Mouse (Mus musculus): ENCODE measurements around the gene Fosb. TPM values are rescaled to one million over a fixed set of nuclear protein-coding genes. Genes with fewer than 3 reads are reported as not detected.
"Not testable (repeated sequence)": the region's sequence is repeated elsewhere in the genome, so short reads cannot be mapped to it uniquely, and the experiment has no call there.

Gene Fosb
- polyA plus RNA-seq, 1 experiment from 2014 or later: 0.10 TPM

- peaks cover 7% of the 10 kb centered on the region for H3K27me3 ChIP-seq (replicated peaks; ENCODE audit: control insufficient read depth, insufficient read depth, low read length)
Observed at GRCm38 (mm10) chr7:19297034-19297433, 12.8 kb downstream of the Fosb start.

GRCm38 (mm10) chr7:19295503-19296185 lies 14.2 kb downstream of the Fosb start:
- Histone ChIP-seq H3K36me3 (ENCODE audit: control insufficient read depth, insufficient read depth, low read length) (no peaks in the 10 kb centered on the region), H3K27me3 (replicated peaks; ENCODE audit: control insufficient read depth, insufficient read depth, low read length) (no peaks in the 10 kb centered on the region), H3K9ac (ENCODE audit: low read depth, low read length) (peak overlapping the region; percentile 68), H3K4me1 (ENCODE audit: control insufficient read depth, insufficient read depth, low read length) (peaks cover 13% of the 10 kb centered on the region), H3K4me3 (ENCODE audit: low read length) (peak overlapping the region; percentile 46), H3K9me3 (ENCODE audit: control insufficient read depth, low read length) (no peaks in the 10 kb centered on the region), H3K4me2 (ENCODE audit: low read depth, low read length) (peak overlapping the region; percentile 71), H3K27ac (ENCODE audit: low read length) (no peak overlapping the region)
- 11% methylated on average over 21 of the region's 22 CpGs for WGBS
- peak; percentile 75 for ATAC-seq

More at GRCm38 (mm10) chr7:19297034-19297433, 12.8 kb downstream of the Fosb start:
- Histone ChIP-seq H3K4me1 (ENCODE audit: control insufficient read depth, insufficient read depth, low read length) (peaks cover 8% of the 10 kb centered on the region), H3K9ac (ENCODE audit: low read depth, low read length) (no peak overlapping the region), H3K9me3 (ENCODE audit: control insufficient read depth, low read length) (no peaks in the 10 kb centered on the region), H3K4me2 (ENCODE audit: low read depth, low read length) (no peak overlapping the region), H3K27ac (ENCODE audit: low read length) (no peak overlapping the region), H3K4me3 (ENCODE audit: low read length) (no peak overlapping the region), H3K36me3 (ENCODE audit: control insufficient read depth, insufficient read depth, low read length) (no peaks in the 10 kb centered on the region)
- WGBS: 83% methylated on average over 6 of the region's 6 CpGs
- ATAC-seq: no peak

GRCm38 (mm10) chr7:19290969-19291596 lies 18.8 kb downstream of the Fosb start:
- H3K36me3 ChIP-seq (ENCODE audit: control insufficient read depth, insufficient read depth, low read length): no peaks in the 10 kb centered on the region
- H3K4me2 ChIP-seq (ENCODE audit: low read depth, low read length): peak overlapping the region; percentile 63
- peak; percentile 37 for ATAC-seq
- H3K9ac ChIP-seq (ENCODE audit: low read depth, low read length): peak overlapping the region; percentile 56
- H3K9me3 ChIP-seq (ENCODE audit: control insufficient read depth, low read length): no peaks in the 10 kb centered on the region
- H3K27ac ChIP-seq (ENCODE audit: low read length): peak overlapping the region; percentile 48; the same call in 1 of the 2 replicates
- H3K27me3 ChIP-seq (replicated peaks; ENCODE audit: control insufficient read depth, insufficient read depth, low read length): no peaks in the 10 kb centered on the region
- 2% methylated on average over 20 of the region's 20 CpGs for WGBS
- peaks cover 14% of the 10 kb centered on the region for H3K4me1 ChIP-seq (ENCODE audit: control insufficient read depth, insufficient read depth, low read length)
- peak overlapping the region; percentile 52 for H3K4me3 ChIP-seq (ENCODE audit: low read length)

- no peak for ATAC-seq
- no peak overlapping the region for H3K4me2 ChIP-seq (ENCODE audit: low read depth, low read length)
- H3K9me3 ChIP-seq (ENCODE audit: control insufficient read depth, low read length): no peaks in the 10 kb centered on the region
- WGBS: 28% methylated on average over 4 of the region's 4 CpGs
- peaks cover 10% of the 10 kb centered on the region for H3K4me1 ChIP-seq (ENCODE audit: control insufficient read depth, insufficient read depth, low read length)
- H3K27me3 ChIP-seq (replicated peaks; ENCODE audit: control insufficient read depth, insufficient read depth, low read length): peaks cover 29% of the 10 kb centered on the region
- no peak overlapping the region for H3K27ac ChIP-seq (ENCODE audit: low read length)
- no peak overlapping the region for H3K4me3 ChIP-seq (ENCODE audit: low read length)
- H3K9ac ChIP-seq (ENCODE audit: low read depth, low read length): no peak overlapping the region
- H3K36me3 ChIP-seq (ENCODE audit: control insufficient read depth, insufficient read depth, low read length): no peaks in the 10 kb centered on the region
Observed at GRCm38 (mm10) chr7:19284763-19285162, 25.1 kb downstream of the Fosb start.

GRCm38 (mm10) chr7:19283406-19283804 lies 26.4 kb downstream of the Fosb start:
- WGBS: 33% methylated on average over 14 of the region's 14 CpGs
- Histone ChIP-seq H3K9ac (ENCODE audit: low read depth, low read length) (no peak overlapping the region), H3K9me3 (ENCODE audit: control insufficient read depth, low read length) (no peaks in the 10 kb centered on the region), H3K27me3 (replicated peaks; ENCODE audit: control insufficient read depth, insufficient read depth, low read length) (peaks cover 42% of the 10 kb centered on the region), H3K4me1 (ENCODE audit: control insufficient read depth, insufficient read depth, low read length) (peaks cover 10% of the 10 kb centered on the region), H3K27ac (ENCODE audit: low read length) (no peak overlapping the region), H3K36me3 (ENCODE audit: control insufficient read depth, insufficient read depth, low read length) (no peaks in the 10 kb centered on the region), H3K4me3 (ENCODE audit: low read length) (peak overlapping the region; percentile 66), H3K4me2 (ENCODE audit: low read depth, low read length) (peak overlapping the region; percentile 100)
- ATAC-seq: no peak

- peak; percentile 57 for ATAC-seq
- Histone ChIP-seq H3K9ac (ENCODE audit: low read depth, low read length) (peak overlapping the region; percentile 57), H3K4me2 (ENCODE audit: low read depth, low read length) (peak overlapping the region; percentile 100), H3K27ac (ENCODE audit: low read length) (no peak overlapping the region), H3K9me3 (ENCODE audit: control insufficient read depth, low read length) (no peaks in the 10 kb centered on the region), H3K27me3 (replicated peaks; ENCODE audit: control insufficient read depth, insufficient read depth, low read length) (peaks cover 47% of the 10 kb centered on the region), H3K4me3 (ENCODE audit: low read length) (peak overlapping the region; percentile 66), H3K36me3 (ENCODE audit: control insufficient read depth, insufficient read depth, low read length) (no peaks in the 10 kb centered on the region), H3K4me1 (ENCODE audit: control insufficient read depth, insufficient read depth, low read length) (peaks cover 10% of the 10 kb centered on the region)
- WGBS: under 1% methylated on average over 35 of the region's 35 CpGs
Observed at GRCm38 (mm10) chr7:19282791-19283405, 27.0 kb downstream of the Fosb start.

GRCm38 (mm10) chr7:19282385-19282784 lies 27.5 kb downstream of the Fosb start, which contains the start of gene Rtn2:
Gene Rtn2, plus strand, starts transcription at chr7:19282624.
- no peak within 1 kb of the TSS for H3K27ac ChIP-seq (ENCODE audit: low read length)
- under 1% methylated on average over 35 of the region's 37 CpGs for WGBS
- H3K9me3 ChIP-seq (ENCODE audit: control insufficient read depth, low read length): no peaks in the 10 kb centered on the region
- H3K4me3 ChIP-seq (ENCODE audit: low read length): peak within 1 kb of the TSS; percentile 66
- peak within 1 kb of the TSS; percentile 100 for H3K4me2 ChIP-seq (ENCODE audit: low read depth, low read length)
- peak; percentile 84 for ATAC-seq
- H3K9ac ChIP-seq (ENCODE audit: low read depth, low read length): peak within 1 kb of the TSS; percentile 57
- peaks cover 10% of the 10 kb centered on the region for H3K4me1 ChIP-seq (ENCODE audit: control insufficient read depth, insufficient read depth, low read length)
- H3K27me3 ChIP-seq (replicated peaks; ENCODE audit: control insufficient read depth, insufficient read depth, low read length): peaks cover 50% of the 10 kb centered on the region
- H3K36me3 ChIP-seq (ENCODE audit: control insufficient read depth, insufficient read depth, low read length): no peaks in the 10 kb centered on the region

GRCm38 (mm10) chr7:19281680-19282304 lies 28.1 kb downstream of the Fosb start:
- peak overlapping the region; percentile 100 for H3K4me2 ChIP-seq (ENCODE audit: low read depth, low read length)
- H3K4me1 ChIP-seq (ENCODE audit: control insufficient read depth, insufficient read depth, low read length): peaks cover 10% of the 10 kb centered on the region
- not testable (repeated sequence) for H3K9me3 ChIP-seq (ENCODE audit: control insufficient read depth, low read length); H3K9ac ChIP-seq (ENCODE audit: low read depth, low read length); H3K27ac ChIP-seq (ENCODE audit: low read length); H3K36me3 ChIP-seq (ENCODE audit: control insufficient read depth, insufficient read depth, low read length)
- peak; percentile 2; the same call in 1 of the 2 replicates for ATAC-seq
- peaks cover 50% of the 10 kb centered on the region for H3K27me3 ChIP-seq (replicated peaks; ENCODE audit: control insufficient read depth, insufficient read depth, low read length)
- 36% methylated on average over 6 of the region's 6 CpGs for WGBS
- H3K4me3 ChIP-seq (ENCODE audit: low read length): peak overlapping the region; percentile 66; the same call in 1 of the 2 replicates

GRCm38 (mm10) chr7:19279581-19280114 lies 30.2 kb downstream of the Fosb start, which contains the start of gene Ppm1n:
Gene Ppm1n, minus strand, starts transcription at chr7:19280064.
- Histone ChIP-seq H3K36me3 (ENCODE audit: control insufficient read depth, insufficient read depth, low read length) (no peaks in the 10 kb centered on the region), H3K9me3 (ENCODE audit: control insufficient read depth, low read length) (peaks cover 3% of the 10 kb centered on the region; the same call in 1 of the 2 replicates), H3K27me3 (replicated peaks; ENCODE audit: control insufficient read depth, insufficient read depth, low read length) (peaks cover 50% of the 10 kb centered on the region), H3K4me1 (ENCODE audit: control insufficient read depth, insufficient read depth, low read length) (peaks cover 10% of the 10 kb centered on the region), H3K27ac (ENCODE audit: low read length) (no peak within 1 kb of the TSS), H3K4me3 (ENCODE audit: low read length) (peak within 1 kb of the TSS; percentile 36), H3K9ac (ENCODE audit: low read depth, low read length) (no peak within 1 kb of the TSS), H3K4me2 (ENCODE audit: low read depth, low read length) (peak within 1 kb of the TSS; percentile 43)
- under 1% methylated on average over 46 of the region's 46 CpGs for WGBS
- ATAC-seq: no peak
